Mouse (Mus musculus) G1E (cell line): Measurements from ENCODE around the gene Mtx1. TPM values are rescaled to one million over a fixed set of nuclear protein-coding genes. Genes with fewer than 3 reads are reported as not detected.

ENCODE experiments used
- ATAC-seq: 2 replicates; pipeline ENCODE4 v1.8.0; 2016; ENCODE audit warnings: mild to moderate bottlenecking; ENCODE audit not compliant: insufficient number of reproducible peaks, poor library complexity, low FRiP score, severe bottlenecking; ENCODE audit errors: extremely low read depth
- DNase-seq: peaks from one replicate; pipeline ENCODE4 v3.0.0; 2012; ENCODE audit warnings: low spot score
- H3K27me3 ChIP-seq: 2 replicates; pipeline ENCODE4 v1.6.1; 2012; ENCODE audit warnings: mild to moderate bottlenecking, low read length, inconsistent platforms; ENCODE audit not compliant: insufficient read depth
- H3K36me3 ChIP-seq: replicated peaks from 2 replicates; pipeline ENCODE3; 2012; ENCODE audit warnings: mild to moderate bottlenecking, inconsistent platforms
- H3K4me1 ChIP-seq: 2 replicates; pipeline ENCODE4 v1.6.1; 2012; ENCODE audit warnings: low read depth, low read length, inconsistent platforms, mixed read lengths; ENCODE audit not compliant: insufficient read depth
- H3K4me3 ChIP-seq: 2 replicates; pipeline ENCODE4 v1.5.1; 2012; ENCODE audit warnings: low read depth, mild to moderate bottlenecking, inconsistent platforms, low read length, moderate library complexity, mixed read lengths
- H3K9me3 ChIP-seq: replicated peaks from 2 replicates; pipeline ENCODE4 v1.6.1; 2012; ENCODE audit warnings: inconsistent platforms
- CTCF ChIP-seq: IDR thresholded peaks from 2 replicates; pipeline ENCODE4 v1.5.1; 2012; ENCODE audit warnings: low read depth, low read length, inconsistent platforms, mixed read lengths
- GATA1 ChIP-seq: IDR thresholded peaks from 2 replicates; pipeline ENCODE4 v1.6.1; 2012; ENCODE audit warnings: borderline replicate concordance, low read length, inconsistent platforms, mixed read lengths
- GATA2 ChIP-seq: IDR thresholded peaks from 2 replicates; pipeline ENCODE4 v1.6.1; 2012; ENCODE audit warnings: low read depth, low read length, inconsistent platforms, borderline replicate concordance
- POLR2AphosphoS5 ChIP-seq: IDR thresholded peaks from 2 replicates; pipeline ENCODE4 v1.6.1; 2012; ENCODE audit warnings: low read depth, low read length, inconsistent platforms; ENCODE audit not compliant: insufficient replicate concordance
- TAL1 ChIP-seq: conservative IDR thresholded peaks from 2 replicates; pipeline ENCODE4 v1.6.1; 2012; ENCODE audit warnings: low read depth, low read length, inconsistent platforms, mixed read lengths
- polyA plus RNA-seq: library from polyadenylated mRNA; stranded (reverse); fragments of >175 nt; gene quantifications from 2 replicates; pipeline ENCODE4 v1.2.3, GENCODE M21; 2012
- total RNA-seq, 2 experiments: library from RNA; stranded (forward) in 1 of 2; stranded (reverse) in 1 of 2; fragments of 200-1000 nt in 1 of 2; fragments of >200 nt in 1 of 2; fragmentation: Nextera tagmentation in 1 of 2; gene quantifications; 2 replicates each; pipeline ENCODE4 v1.2.3; 2014 to 2017

The Mtx1 gene
- total and polyA plus RNA-seq, 3 experiments: 42.6 to 311 (median 82.5) TPM

DNA sequence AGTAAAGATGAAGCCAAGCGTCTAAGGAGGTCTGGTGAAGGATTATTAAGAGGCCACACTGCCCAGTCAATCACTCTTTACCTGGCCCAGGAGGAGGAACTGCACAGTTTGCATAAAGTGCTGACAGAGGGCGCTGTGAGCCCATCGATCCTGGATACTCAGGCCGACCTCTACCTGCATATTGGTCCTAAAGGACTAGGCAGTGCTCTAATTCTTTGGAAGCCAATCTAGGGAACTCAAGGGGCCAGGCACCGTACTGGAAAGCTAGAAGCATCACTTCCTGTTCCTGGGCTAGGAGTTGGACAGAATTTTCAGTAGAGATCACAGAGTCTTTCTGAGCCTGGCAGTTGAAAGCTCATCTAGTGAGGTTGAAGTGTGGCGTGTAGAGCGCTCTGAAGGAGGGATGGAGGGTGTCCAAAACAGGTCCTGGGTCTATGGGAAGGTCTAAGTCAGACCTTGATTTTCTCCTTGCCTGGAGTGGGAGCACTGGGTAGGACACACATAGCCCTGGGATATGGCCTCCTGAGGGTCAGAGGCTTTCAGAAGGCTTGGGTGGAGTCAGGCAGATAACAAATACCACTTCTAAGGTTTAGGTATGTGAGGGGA, 23.6 kb upstream of the Mtx1 start:
- H3K27me3 ChIP-seq: peaks cover 27% of the 10 kb centered on the region
- ATAC-seq (no peak), DNase-seq (no peak)
- peaks cover 57% of the 10 kb centered on the region for H3K4me1 ChIP-seq
- H3K36me3 ChIP-seq: peaks cover 28% of the 10 kb centered on the region
- no peak overlapping the region for H3K4me3 ChIP-seq
- no peaks in the 10 kb centered on the region for H3K9me3 ChIP-seq
- TF ChIP-seq POLR2AphosphoS5 (peak; percentile 41; the same call in 1 of the 2 replicates), GATA1 (no peak), GATA2 (no peak), CTCF (0 out of 2 replicates have a peak, but pooled peaks have one; percentile 32), TAL1 (no peak)

DNA sequence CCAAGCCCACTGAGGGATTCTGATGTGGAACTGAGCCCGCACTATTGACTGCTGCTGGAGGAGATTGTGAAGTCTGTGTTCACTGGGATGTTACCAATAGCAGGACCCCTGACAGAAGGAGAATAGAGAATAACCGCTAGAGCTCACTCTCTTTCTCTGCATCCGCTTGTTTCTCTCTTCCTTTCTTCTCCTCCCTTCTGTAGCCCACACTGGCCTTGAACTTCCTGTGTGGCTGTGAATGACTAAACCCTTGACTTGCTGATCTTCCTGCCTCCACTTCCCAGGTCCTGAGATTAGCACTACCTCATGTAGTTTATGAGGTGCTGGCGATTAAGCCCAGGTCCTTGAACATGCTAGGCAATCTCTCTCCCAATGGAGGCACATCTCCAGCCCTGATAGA, 20.6 kb upstream of the Mtx1 start:
- Histone ChIP-seq H3K9me3 (no peaks in the 10 kb centered on the region), H3K27me3 (peaks cover 25% of the 10 kb centered on the region), H3K4me1 (peaks cover 71% of the 10 kb centered on the region), H3K4me3 (no peak overlapping the region; the same call in 1 of the 2 replicates), H3K36me3 (peaks cover 28% of the 10 kb centered on the region)
- ATAC-seq (no peak), DNase-seq (no peak)
- TF ChIP-seq GATA1 (no peak), GATA2 (no peak), TAL1 (no peak), POLR2AphosphoS5 (no peak)

DNA sequence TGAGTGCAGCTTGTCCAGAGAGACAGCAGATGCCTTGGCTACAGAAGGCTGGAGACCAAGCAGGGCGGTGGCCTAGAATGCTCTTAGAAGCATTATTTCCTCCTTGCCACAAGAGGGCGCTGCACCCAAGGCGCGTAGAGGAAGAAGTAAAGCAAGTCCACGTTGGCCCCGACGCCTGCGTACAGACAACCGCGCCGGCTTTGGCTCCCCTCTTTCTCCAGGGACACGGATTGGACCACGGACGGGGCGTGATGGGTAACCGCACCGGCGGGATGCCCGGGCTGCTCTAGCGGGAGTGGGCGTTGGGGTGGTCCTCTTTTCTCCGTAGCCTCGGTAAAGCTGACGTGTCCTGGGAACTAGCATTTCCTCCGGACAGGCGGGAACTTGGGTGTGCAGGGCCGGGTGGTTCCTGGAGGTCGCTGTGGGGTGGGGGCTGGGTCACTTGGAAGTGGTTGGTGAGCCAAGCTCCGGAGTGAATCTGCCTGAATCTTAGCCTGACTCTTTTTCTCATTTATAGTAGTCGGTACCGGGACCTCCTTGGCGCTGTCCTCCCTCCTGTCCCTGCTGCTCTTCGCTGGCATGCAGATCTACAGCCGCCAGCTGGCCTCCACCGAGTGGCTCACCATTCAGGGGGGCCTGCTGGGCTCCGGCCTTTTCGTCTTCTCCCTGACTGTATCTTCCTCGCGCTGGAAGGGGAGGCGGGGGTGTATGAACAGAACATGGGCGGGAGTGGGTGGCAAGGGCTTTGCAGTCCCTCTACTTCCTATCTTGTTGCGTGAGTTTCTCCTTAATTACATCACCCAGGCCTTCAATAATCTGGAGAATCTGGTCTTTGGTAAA, 19.6 kb upstream of the Mtx1 start, which contains the start of gene Trim46:
Trim46 (minus strand) TSS at position 49 of the 840 bp plus-strand sequence.
- ATAC-seq: peak; percentile 66
- H3K9me3 ChIP-seq: no peaks in the 10 kb centered on the region
- peaks cover 25% of the 10 kb centered on the region for H3K27me3 ChIP-seq
- H3K4me1 ChIP-seq: peaks cover 67% of the 10 kb centered on the region
- TF ChIP-seq CTCF (peak; percentile 90), GATA2 (no peak), POLR2AphosphoS5 (no peak), TAL1 (no peak)
- H3K4me3 ChIP-seq: peak within 1 kb of the TSS; percentile 84
- H3K36me3 ChIP-seq: peaks cover 28% of the 10 kb centered on the region
- DNase-seq: peak; percentile 84

DNA sequence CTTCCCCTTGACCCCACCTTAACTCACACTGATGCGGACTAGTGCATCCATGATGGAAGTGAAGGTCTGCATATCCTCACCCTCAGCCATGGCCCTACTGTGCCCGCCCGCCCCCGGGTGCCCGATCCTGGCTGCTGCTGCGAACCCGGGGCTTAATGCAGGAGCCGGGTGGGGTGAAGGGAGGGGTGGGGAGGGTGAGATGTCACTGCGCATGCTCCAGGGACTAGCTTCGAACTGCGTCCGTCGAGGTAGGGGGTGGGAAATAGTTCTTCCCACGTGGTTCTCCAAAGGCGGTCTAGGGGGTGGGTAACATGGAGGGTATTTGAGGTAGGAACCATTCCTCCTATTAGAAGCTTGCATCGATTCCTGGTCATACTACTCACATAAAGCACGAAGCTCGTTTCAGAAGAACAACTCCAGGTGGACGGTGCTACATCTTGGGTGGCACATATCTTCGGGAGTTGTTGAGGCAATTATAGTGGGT, 18.8 kb upstream of the Mtx1 start, which contains the start of gene Krtcap2:
Krtcap2 (plus strand) TSS at position 279 of the 484 bp plus-strand sequence.
- DNase-seq (no peak), ATAC-seq (no peak)
- TF ChIP-seq TAL1: no peak
- TF ChIP-seq CTCF: no peak
- TF ChIP-seq GATA2: no peak
- peaks cover 59% of the 10 kb centered on the region for H3K4me1 ChIP-seq
- H3K9me3 ChIP-seq: no peaks in the 10 kb centered on the region
- H3K36me3 ChIP-seq: peaks cover 28% of the 10 kb centered on the region
- peak within 1 kb of the TSS; percentile 84 for H3K4me3 ChIP-seq
- H3K27me3 ChIP-seq: peaks cover 28% of the 10 kb centered on the region

DNA sequence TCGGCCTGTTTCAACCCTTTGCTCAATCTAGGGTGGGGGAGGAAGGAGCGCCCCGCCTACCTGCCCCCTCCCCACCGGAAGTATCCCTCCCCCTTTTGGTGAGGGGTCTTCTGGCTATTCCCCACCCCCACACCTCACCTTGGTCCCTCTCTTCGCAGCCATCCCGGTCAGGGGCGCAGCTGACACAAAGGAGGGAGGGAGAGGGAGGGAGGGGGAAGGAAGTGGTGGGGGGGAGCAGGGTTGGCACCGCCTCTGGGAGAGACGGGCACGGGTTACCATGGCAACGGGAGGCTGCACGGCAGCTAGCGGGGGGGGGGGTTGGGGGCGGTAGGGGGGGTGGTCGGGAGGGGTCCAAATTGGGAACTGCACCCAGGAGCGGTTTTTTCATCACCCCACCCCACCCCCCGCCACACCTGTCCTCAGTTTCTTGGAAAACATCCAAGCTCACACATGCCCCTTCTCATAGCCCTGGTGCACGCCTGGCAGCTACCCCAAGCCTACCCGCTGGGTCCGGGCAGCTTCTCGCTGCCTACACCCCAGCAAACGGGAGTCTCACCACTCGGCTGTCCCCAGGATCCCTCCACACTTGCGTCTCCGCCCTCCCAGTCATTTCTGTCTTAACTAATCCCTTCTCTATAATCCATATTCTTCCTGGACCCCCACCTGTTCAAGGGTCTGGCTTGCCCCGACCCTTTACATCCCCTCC, 18.2 kb upstream of the Mtx1 start:
- no peak for DNase-seq
- peaks cover 53% of the 10 kb centered on the region for H3K4me1 ChIP-seq

More for the DNA sequence above, 18.2 kb upstream of the Mtx1 start:
- H3K27me3 ChIP-seq: peaks cover 28% of the 10 kb centered on the region
- no peaks in the 10 kb centered on the region for H3K9me3 ChIP-seq
- TF ChIP-seq GATA1 (no peak), TAL1 (no peak), CTCF (no peak)
- H3K36me3 ChIP-seq: peaks cover 28% of the 10 kb centered on the region
- peak overlapping the region; percentile 40; the same call in 1 of the 2 replicates for H3K4me3 ChIP-seq
- ATAC-seq: no peak
